8 mouse cellular contexts compared by ENCODE assay signal in genomic region chr15:98871916-98872888, GRCm38 (mm10). TPM values are rescaled to one million over a fixed set of nuclear protein-coding genes. Genes with fewer than 3 reads are reported as not detected.
DNase-seq lines count a peak whose midpoint lies in the region; ATAC-seq and TF ChIP-seq lines count a peak whose summit lies in the region.

No protein-coding gene starts in this region.

- peak overlapping the region; percentile 98 for H3K27ac ChIP-seq in brown adipose tissue, adult 24 weeks (replicated peaks; ENCODE audit: low read depth, low read length)
- peak overlapping the region; percentile 100 for H3K27ac ChIP-seq in heart, embryonic 13.5 days (replicated peaks)
- H3K27ac ChIP-seq in liver, embryonic 14.5 days, result peak overlapping the region; percentile 82
- peak overlapping the region; percentile 95 for H3K27ac ChIP-seq in neural tube, embryonic 11.5 days (ENCODE audit: low read depth, low read length)
- peak overlapping the region; percentile 98 for H3K27ac ChIP-seq in stomach, postnatal 0 days (replicated peaks)

- H3K36me3 ChIP-seq in heart, embryonic 13.5 days, result no peaks in the 10 kb centered on the region
- H3K36me3 ChIP-seq in liver, embryonic 14.5 days (replicated peaks; ENCODE audit: control insufficient read depth, insufficient read depth, low read depth), result no peaks in the 10 kb centered on the region
- no peaks in the 10 kb centered on the region for H3K36me3 ChIP-seq in neural tube, embryonic 11.5 days (ENCODE audit: control insufficient read depth, insufficient read depth, low read length)
- H3K36me3 ChIP-seq in stomach, postnatal 0 days (ENCODE audit: control insufficient read depth, insufficient read depth, low read length), result no peaks in the 10 kb centered on the region

- no peaks in the 10 kb centered on the region for H3K9me3 ChIP-seq in heart, embryonic 13.5 days
- no peaks in the 10 kb centered on the region for H3K9me3 ChIP-seq in liver, embryonic 14.5 days (ENCODE audit: control insufficient read depth, low read length)
- H3K9me3 ChIP-seq in neural tube, embryonic 11.5 days (ENCODE audit: control insufficient read depth, low read length), result no peaks in the 10 kb centered on the region
- no peaks in the 10 kb centered on the region for H3K9me3 ChIP-seq in stomach, postnatal 0 days (ENCODE audit: control insufficient read depth, low read length)

- peaks cover 16% of the 10 kb centered on the region for H3K4me1 ChIP-seq in brown adipose tissue, adult 24 weeks (ENCODE audit: control insufficient read depth, insufficient read depth, insufficient read length, low read length)
- peaks cover 38% of the 10 kb centered on the region for H3K4me1 ChIP-seq in heart, embryonic 13.5 days
- H3K4me1 ChIP-seq in liver, embryonic 14.5 days (replicated peaks; ENCODE audit: control insufficient read depth in 2 of 2, insufficient read depth in 2 of 2, low read length in 1 of 2), result peaks cover 21 to 23% of the 10 kb centered on the region in 2 experiments
- H3K4me1 ChIP-seq in neural tube, embryonic 11.5 days (ENCODE audit: control insufficient read depth, insufficient read depth, low read length), result peaks cover 24% of the 10 kb centered on the region
- peaks cover 16% of the 10 kb centered on the region for H3K4me1 ChIP-seq in stomach, postnatal 0 days (replicated peaks; ENCODE audit: control insufficient read depth, insufficient read depth)

- peak overlapping the region; percentile 100 for H3K4me2 ChIP-seq in heart, embryonic 13.5 days
- peak overlapping the region; percentile 75 for H3K4me2 ChIP-seq in liver, embryonic 14.5 days (ENCODE audit: low read depth)
- H3K4me2 ChIP-seq in neural tube, embryonic 11.5 days (ENCODE audit: low read depth), result peak overlapping the region; percentile 91
- peak overlapping the region; percentile 94 for H3K4me2 ChIP-seq in stomach, postnatal 0 days (replicated peaks; ENCODE audit: low read depth)

- no peak; the same call in none of the 2 replicates for TF ChIP-seq EP300 in liver, embryonic 14.5 days (IDR thresholded peaks at IDR 0.05; ENCODE audit: low read depth)
- no peak for TF ChIP-seq EP300 in stomach, postnatal 0 days (optimal IDR thresholded peaks at IDR 0.05)

- peak; percentile 67 for ATAC-seq in heart, embryonic 13.5 days (ENCODE audit: extremely low read depth, insufficient number of reproducible peaks, low FRiP score, low TSS enrichment)
- peak; percentile 82 for ATAC-seq in liver, embryonic 14.5 days (ENCODE audit: insufficient read depth)
- peak; percentile 86 for ATAC-seq in neural tube, embryonic 11.5 days (ENCODE audit: insufficient read depth, low FRiP score, low TSS enrichment)
- ATAC-seq in stomach, postnatal 0 days (ENCODE audit: low FRiP score, low TSS enrichment), result peak; percentile 85

- peak; percentile 95 for DNase-seq in CD4-positive, CD25-positive, alpha-beta regulatory T cell, adult 2 months (ENCODE audit: low read depth, low spot score)
- DNase-seq in fat pad, adult 2 months (ENCODE audit: extremely low read depth, low read depth, low spot score), result peak; percentile 54
- DNase-seq in kidney, postnatal 14 days, result peak; percentile 95
- peak; percentile 87 to 90 (median 89) for DNase-seq in liver, embryonic 14.5 days (ENCODE audit: low read depth in 3 of 3, low spot score in 3 of 3)
- DNase-seq in neural tube, embryonic 11.5 days (ENCODE audit: low spot score), result peak; percentile 95
- peak; percentile 93 for DNase-seq in stomach, postnatal 0 days (ENCODE audit: low spot score)

- TF ChIP-seq CTCF in liver, embryonic 14.5 days (IDR thresholded peaks at IDR 0.05; ENCODE audit: low read depth), result peak; percentile 45
- no peak; the same call in 1 of the 2 replicates for TF ChIP-seq CTCF in stomach, postnatal 0 days (IDR thresholded peaks at IDR 0.05; ENCODE audit: low read depth)

- peak overlapping the region; percentile 100 for H3K9ac ChIP-seq in heart, embryonic 13.5 days
- H3K9ac ChIP-seq in liver, embryonic 14.5 days (replicated peaks), result peak overlapping the region; percentile 97
- peak overlapping the region; percentile 99 for H3K9ac ChIP-seq in neural tube, embryonic 11.5 days (ENCODE audit: low read length)
- H3K9ac ChIP-seq in stomach, postnatal 0 days (ENCODE audit: low read length), result peak overlapping the region; percentile 99

- no peaks in the 10 kb centered on the region for H3K27me3 ChIP-seq in heart, embryonic 13.5 days (replicated peaks)
- H3K27me3 ChIP-seq in liver, embryonic 14.5 days (ENCODE audit: control insufficient read depth, insufficient read depth, low read length), result no peaks in the 10 kb centered on the region
- H3K27me3 ChIP-seq in neural tube, embryonic 11.5 days (ENCODE audit: control insufficient read depth, insufficient read depth, low read length), result no peaks in the 10 kb centered on the region
- no peaks in the 10 kb centered on the region for H3K27me3 ChIP-seq in stomach, postnatal 0 days (ENCODE audit: control insufficient read depth, insufficient read depth, low read length)

- peak overlapping the region; percentile 91 for H3K4me3 ChIP-seq in brown adipose tissue, adult 24 weeks (ENCODE audit: insufficient read depth, low read depth, low read length)
- H3K4me3 ChIP-seq in heart, embryonic 13.5 days, result peak overlapping the region; percentile 98
- peak overlapping the region; percentile 94 to 97 for H3K4me3 ChIP-seq in liver, embryonic 14.5 days (ENCODE audit: insufficient read depth in 1 of 2, low read depth in 2 of 2, low read length in 2 of 2)
- H3K4me3 ChIP-seq in neural tube, embryonic 11.5 days (ENCODE audit: low read depth, low read length), result peak overlapping the region; percentile 93
- peak overlapping the region; percentile 100 for H3K4me3 ChIP-seq in stomach, postnatal 0 days (ENCODE audit: low read depth, low read length)

- whole genome bisulfite sequencing in heart, embryonic 13.5 days, result 1% methylated on average over 51 of the region's 51 CpGs
- WGBS in liver, embryonic 14.5 days (ENCODE audit: insufficient replicate concordance), result 2% methylated on average over 51 of the region's 51 CpGs
- WGBS in neural tube, embryonic 11.5 days, result 2% methylated on average over 49 of the region's 51 CpGs
- 1% methylated on average over 50 of the region's 51 CpGs for WGBS in stomach, postnatal 0 days

RNA-seq across cellular contexts. Expression of gene Kmt2d, which starts 1.2 kb away (rescaled TPM):
- 11.1 and 15.1 TPM in 2 replicates for polyA plus RNA-seq in brown adipose tissue, adult 24 weeks (2012; ENCODE audit: insufficient read depth, insufficient read length, missing spikeins)
- polyA plus RNA-seq in heart, embryonic 13.5 days (2015; fragmentation: Nextera tagmentation; extraction: Ambion mirVana), result 8.1 and 8.9 TPM in 2 replicates
- 4.3 and 5.7 TPM in 2 replicates for polyA plus RNA-seq in liver, embryonic 14.5 days (2012; rRNA removed)
- 3.9 and 4.3 TPM in 2 replicates for polyA plus RNA-seq in liver, embryonic 14.5 days (2014; fragmentation: Nextera tagmentation; extraction: Ambion mirVana)
- 14.7 and 16.3 TPM in 2 replicates for polyA plus RNA-seq in neural tube, embryonic 11.5 days (2014; fragmentation: Nextera tagmentation; extraction: Ambion mirVana)
- 5.1 TPM in 2 replicates for polyA plus RNA-seq in stomach, postnatal 0 days (2015; fragmentation: Nextera tagmentation; extraction: Ambion mirVana)

RNA-seq across cellular contexts. Expression of gene Rhebl1, which starts 22.1 kb away (rescaled TPM):
- not detected in 2 replicates for polyA plus RNA-seq in brown adipose tissue, adult 24 weeks (2012; ENCODE audit: insufficient read depth, insufficient read length, missing spikeins)
- polyA plus RNA-seq in heart, embryonic 13.5 days (2015; fragmentation: Nextera tagmentation; extraction: Ambion mirVana), result 6.2 and 6.6 TPM in 2 replicates
- polyA plus RNA-seq in liver, embryonic 14.5 days (2012; rRNA removed), result 2.3 and 2.5 TPM in 2 replicates
- polyA plus RNA-seq in liver, embryonic 14.5 days (2014; fragmentation: Nextera tagmentation; extraction: Ambion mirVana), result 2.9 and 3.2 TPM in 2 replicates
- 18.9 and 19.8 TPM in 2 replicates for polyA plus RNA-seq in neural tube, embryonic 11.5 days (2014; fragmentation: Nextera tagmentation; extraction: Ambion mirVana)
- 3.9 and 4.1 TPM in 2 replicates for polyA plus RNA-seq in stomach, postnatal 0 days (2015; fragmentation: Nextera tagmentation; extraction: Ambion mirVana)

RNA-seq across cellular contexts. Expression of gene Dhh, which starts 26.1 kb away (rescaled TPM):
- 0.40 and 0.46 TPM in 2 replicates for polyA plus RNA-seq in brown adipose tissue, adult 24 weeks (2012; ENCODE audit: insufficient read depth, insufficient read length, missing spikeins)
- polyA plus RNA-seq in heart, embryonic 13.5 days (2015; fragmentation: Nextera tagmentation; extraction: Ambion mirVana), result 2.1 and 2.3 TPM in 2 replicates
- 0.04 and 0.08 TPM in 2 replicates for polyA plus RNA-seq in liver, embryonic 14.5 days (2012; rRNA removed)
- 0.09 TPM in 1 of 2 replicates, not detected in the other for polyA plus RNA-seq in liver, embryonic 14.5 days (2014; fragmentation: Nextera tagmentation; extraction: Ambion mirVana)
- 0.44 and 2.3 TPM in 2 replicates for polyA plus RNA-seq in neural tube, embryonic 11.5 days (2014; fragmentation: Nextera tagmentation; extraction: Ambion mirVana)
- polyA plus RNA-seq in stomach, postnatal 0 days (2015; fragmentation: Nextera tagmentation; extraction: Ambion mirVana), result 0.89 and 1.1 TPM in 2 replicates

RNA-seq across cellular contexts. Expression of gene Prkag1, which starts 40.9 kb away (rescaled TPM):
- polyA plus RNA-seq in brown adipose tissue, adult 24 weeks (2012; ENCODE audit: insufficient read depth, insufficient read length, missing spikeins), result 65.2 and 99.5 TPM in 2 replicates
- 88.3 and 95.1 TPM in 2 replicates for polyA plus RNA-seq in heart, embryonic 13.5 days (2015; fragmentation: Nextera tagmentation; extraction: Ambion mirVana)
- polyA plus RNA-seq in liver, embryonic 14.5 days (2012; rRNA removed), result 77.4 and 83.3 TPM in 2 replicates
- 78.3 and 85.3 TPM in 2 replicates for polyA plus RNA-seq in liver, embryonic 14.5 days (2014; fragmentation: Nextera tagmentation; extraction: Ambion mirVana)
- polyA plus RNA-seq in neural tube, embryonic 11.5 days (2014; fragmentation: Nextera tagmentation; extraction: Ambion mirVana), result 73.1 and 74.0 TPM in 2 replicates
- 56.2 TPM in 2 replicates for polyA plus RNA-seq in stomach, postnatal 0 days (2015; fragmentation: Nextera tagmentation; extraction: Ambion mirVana)

RNA-seq across cellular contexts. Expression of gene Lmbr1l, which starts 45.8 kb away (rescaled TPM):
- 6.0 and 6.3 TPM in 2 replicates for polyA plus RNA-seq in brown adipose tissue, adult 24 weeks (2012; ENCODE audit: insufficient read depth, insufficient read length, missing spikeins)
- 13.5 and 15.0 TPM in 2 replicates for polyA plus RNA-seq in heart, embryonic 13.5 days (2015; fragmentation: Nextera tagmentation; extraction: Ambion mirVana)
- 4.5 and 7.1 TPM in 2 replicates for polyA plus RNA-seq in liver, embryonic 14.5 days (2012; rRNA removed)
- 0.34 and 0.70 TPM in 2 replicates for polyA plus RNA-seq in liver, embryonic 14.5 days (2014; fragmentation: Nextera tagmentation; extraction: Ambion mirVana)
- 7.1 and 8.9 TPM in 2 replicates for polyA plus RNA-seq in neural tube, embryonic 11.5 days (2014; fragmentation: Nextera tagmentation; extraction: Ambion mirVana)
- polyA plus RNA-seq in stomach, postnatal 0 days (2015; fragmentation: Nextera tagmentation; extraction: Ambion mirVana), result 7.7 and 9.4 TPM in 2 replicates

Comparison
In these comparisons a context has a peak if more than half of its experiments do, and no peak if none do; other contexts are left out.
1. Peak in every context shown above with its lines: DNase-seq, ATAC-seq, H3K4me3 ChIP-seq and H3K27ac ChIP-seq.